Mouse (Mus musculus) neural tube, embryonic 12.5 days (tissue): Measurements from ENCODE around the gene Olfr763. TPM values are rescaled to one million over a fixed set of nuclear protein-coding genes. Genes with fewer than 3 reads are reported as not detected.
"Not testable (repeated sequence)": the region's sequence is repeated elsewhere in the genome, so short reads cannot be mapped to it uniquely, and the experiment has no call there.

Source experiments
- ATAC-seq: fragments of 200-750 bp; cut with Nextera tagmentation; 2 replicates; pipeline ENCODE4 v1.8.0; 2017; ENCODE audit warnings: low read depth, mild to moderate bottlenecking, moderate TSS enrichment, moderate library complexity; ENCODE audit not compliant: low FRiP score
- H3K27ac ChIP-seq: fragments of 300-500 bp; sonication (generic); 2 replicates; pipeline ENCODE4 v1.5.1; 2016
- H3K27me3 ChIP-seq: fragments of 300-500 bp; sonication (generic); replicated peaks from 2 replicates; pipeline ENCODE4 v1.6.1; 2016; ENCODE audit warnings: mild to moderate bottlenecking
- H3K36me3 ChIP-seq: fragments of 300-500 bp; sonication (generic); 2 replicates; pipeline ENCODE4 v1.6.1; 2016; ENCODE audit warnings: mild to moderate bottlenecking
- H3K4me1 ChIP-seq: fragments of 300-500 bp; sonication (generic); 2 replicates; pipeline ENCODE4 v1.6.1; 2016
- H3K4me2 ChIP-seq: fragments of 300-500 bp; sonication (generic); replicated peaks from 2 replicates; pipeline ENCODE4 v1.6.1; 2016; ENCODE audit warnings: mild to moderate bottlenecking
- H3K4me3 ChIP-seq: fragments of 300-500 bp; sonication (generic); 2 replicates; pipeline ENCODE4 v1.5.1; 2016
- H3K9ac ChIP-seq: fragments of 300-500 bp; sonication (generic); 2 replicates; pipeline ENCODE4 v1.6.1; 2016; ENCODE audit warnings: mild to moderate bottlenecking
- H3K9me3 ChIP-seq: fragments of 300-500 bp; sonication (generic); 2 replicates; pipeline ENCODE4 v1.6.1; 2016; ENCODE audit warnings: mild to moderate bottlenecking
- WGBS: fragments of 180-500 bp; shearing (Covaris S2); methylation state at CpG from one replicate; pipeline ENCODE4 v1.1.7; 2016; 5-methylcytosine and 5-hydroxymethylcytosine counted together
- polyA plus RNA-seq: library from polyadenylated mRNA; unstranded; fragments of >200 nt; fragmentation: Nextera tagmentation; extraction: Ambion mirVana; gene quantifications from 2 replicates; pipeline ENCODE4 v1.2.1, GENCODE M21; 2016

Olfr763 gene
- polyA plus RNA-seq, 1 experiment from 2014 or later = not detected

- no peak overlapping the region for H3K9ac ChIP-seq
- 97% methylated on average over 1 of the region's 1 CpGs for WGBS
- no peaks in the 10 kb centered on the region for H3K27me3 ChIP-seq
- H3K4me3 ChIP-seq = no peak overlapping the region
- H3K4me1 ChIP-seq = no peaks in the 10 kb centered on the region
- no peak overlapping the region for H3K4me2 ChIP-seq
- H3K9me3 ChIP-seq = no peaks in the 10 kb centered on the region
- no peaks in the 10 kb centered on the region for H3K36me3 ChIP-seq
- no peak overlapping the region for H3K27ac ChIP-seq
- ATAC-seq = no peak
These were observed 14.8 kb upstream of the Olfr763 start for GRCm38 (mm10) chr10:128995796-128996195.

DNA sequence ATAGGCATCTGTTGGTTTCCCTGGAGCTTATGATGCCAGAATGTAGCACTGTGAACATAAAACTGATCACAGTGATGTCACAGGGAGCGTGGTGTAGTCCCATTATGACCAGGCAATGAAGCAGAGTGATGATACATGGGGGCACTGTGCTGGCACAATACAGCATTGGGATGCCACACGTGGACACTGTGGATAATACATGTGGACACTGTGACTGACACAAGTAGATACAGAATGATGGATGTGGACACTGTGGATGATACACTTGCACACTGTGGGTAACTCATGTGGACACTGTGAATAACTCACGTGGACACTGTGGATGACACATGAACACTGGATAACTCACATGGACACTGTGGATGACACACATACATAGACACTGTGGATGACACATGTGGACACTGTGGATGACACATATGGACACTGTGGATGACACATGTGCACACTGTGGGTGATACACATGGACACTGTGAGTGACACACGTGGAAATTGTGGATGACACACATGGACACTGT is 14.0 kb upstream of the Olfr763 start:
- ATAC-seq = no peak
- Histone ChIP-seq H3K9me3 (no peaks in the 10 kb centered on the region), H3K27ac (no peak overlapping the region), H3K4me1 (no peaks in the 10 kb centered on the region), H3K27me3 (no peaks in the 10 kb centered on the region), H3K9ac (no peak overlapping the region), H3K4me3 (no peak overlapping the region), H3K36me3 (no peaks in the 10 kb centered on the region), H3K4me2 (no peak overlapping the region)
- WGBS = 83% methylated on average over 4 of the region's 4 CpGs

DNA sequence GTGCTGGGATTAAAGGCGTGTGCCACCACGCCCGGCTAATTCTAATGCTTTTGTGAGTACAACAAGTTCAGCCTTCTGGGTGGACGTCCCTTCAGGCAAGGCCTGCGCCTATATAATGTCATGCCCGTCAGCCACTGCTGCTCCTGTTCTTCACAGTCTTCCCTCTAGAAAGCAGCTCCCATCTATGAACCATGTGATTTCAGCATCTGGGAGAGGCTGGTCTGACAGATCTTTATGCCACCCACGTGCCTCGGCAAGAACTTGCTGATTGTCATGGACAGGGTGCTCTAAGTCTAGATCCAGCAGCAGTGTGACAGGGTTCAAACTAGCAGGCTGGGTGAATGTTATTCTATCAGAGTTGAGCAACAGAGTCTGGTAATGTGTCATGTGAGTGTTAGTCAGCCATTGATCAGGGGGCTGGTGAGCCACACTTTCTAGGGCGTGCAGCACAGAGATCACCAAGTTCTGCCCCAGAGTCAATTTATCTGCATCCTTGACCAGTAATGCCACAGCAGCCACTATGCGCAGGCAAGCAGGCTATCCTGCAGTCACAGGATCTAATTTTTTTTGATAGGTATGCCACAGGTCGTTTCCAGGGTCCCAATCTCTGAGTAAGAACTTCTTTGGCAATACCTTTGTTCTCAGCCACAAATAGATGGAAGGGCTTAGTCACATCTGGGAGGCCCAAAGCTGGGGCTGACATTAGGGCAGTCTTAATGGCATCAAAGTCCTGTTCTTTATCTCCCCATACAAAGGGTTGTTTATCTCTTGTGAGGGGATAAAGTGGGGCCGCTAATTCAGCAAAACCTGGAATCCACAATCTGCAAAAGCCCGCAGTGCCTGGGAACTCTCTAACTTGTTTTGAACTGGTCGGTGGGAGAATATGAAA is 6.3 kb upstream of the Olfr763 start:
- Histone ChIP-seq H3K4me1 (no peaks in the 10 kb centered on the region), H3K27me3 (no peaks in the 10 kb centered on the region), H3K36me3 (no peaks in the 10 kb centered on the region), H3K4me2 (no peak overlapping the region), H3K9me3 (0 out of 2 replicates have a peak, but pooled peaks cover 5% of the 10 kb centered on the region), H3K4me3 (no peak overlapping the region), H3K27ac (no peak overlapping the region), H3K9ac (no peak overlapping the region)
- 87% methylated on average over 14 of the region's 14 CpGs for WGBS
- no peak for ATAC-seq

DNA sequence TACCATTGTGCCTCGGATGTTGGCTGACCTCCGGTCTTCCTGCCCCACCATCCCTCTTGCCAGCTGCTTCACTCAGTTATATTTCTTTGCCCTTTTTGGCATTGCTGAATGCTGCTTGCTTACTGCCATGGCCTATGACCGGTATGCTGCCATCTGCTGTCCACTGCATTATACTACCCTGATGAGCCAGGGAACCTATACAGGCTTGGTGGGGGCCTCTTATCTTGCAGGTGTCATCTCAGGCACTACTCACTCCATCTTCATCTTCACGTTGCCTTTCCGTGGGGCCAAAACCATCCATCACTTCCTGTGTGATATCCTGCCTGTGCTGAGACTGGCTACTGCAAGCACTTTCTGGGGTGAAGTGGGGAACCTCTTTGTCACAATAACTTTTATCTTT is 920 bp downstream of the Olfr763 start:
- not testable (repeated sequence) for H3K4me3 ChIP-seq, H3K9ac ChIP-seq, H3K4me1 ChIP-seq, H3K9me3 ChIP-seq, H3K27me3 ChIP-seq, H3K36me3 ChIP-seq, H3K27ac ChIP-seq, H3K4me2 ChIP-seq
- 54% methylated on average over 2 of the region's 5 CpGs for WGBS
- peak; percentile 13; the same call in 1 of the 2 replicates for ATAC-seq

DNA sequence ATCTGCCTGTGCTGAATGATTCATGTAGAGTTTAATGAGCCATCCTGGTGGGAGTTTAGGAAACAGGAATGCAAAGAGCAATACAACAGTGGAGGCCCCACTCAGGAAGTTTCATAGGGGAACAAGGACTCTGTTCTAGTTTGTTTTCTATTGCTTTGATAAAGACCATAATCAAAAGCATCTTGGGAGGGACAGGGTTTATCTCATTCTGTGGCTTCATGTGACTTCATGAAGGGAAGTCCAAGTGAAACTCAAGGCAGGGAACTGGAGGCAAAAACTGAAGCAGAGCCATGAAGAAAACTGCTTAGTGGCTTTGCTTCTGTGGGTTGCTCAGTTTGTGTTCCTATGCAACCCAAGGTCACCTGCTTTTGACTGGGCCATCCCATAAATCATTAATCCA is 3.9 kb downstream of the Olfr763 start:
- ATAC-seq = no peak
- H3K27ac ChIP-seq = no peak overlapping the region
- no peak overlapping the region for H3K4me2 ChIP-seq
- no peaks in the 10 kb centered on the region for H3K9me3 ChIP-seq
- no peaks in the 10 kb centered on the region for H3K4me1 ChIP-seq
- H3K9ac ChIP-seq = no peak overlapping the region
- H3K4me3 ChIP-seq = no peak overlapping the region
- H3K27me3 ChIP-seq = no peaks in the 10 kb centered on the region
- no peaks in the 10 kb centered on the region for H3K36me3 ChIP-seq

- Histone ChIP-seq H3K9me3 (no peaks in the 10 kb centered on the region), H3K4me1 (no peaks in the 10 kb centered on the region), H3K9ac (no peak overlapping the region), H3K27me3 (no peaks in the 10 kb centered on the region), H3K36me3 (no peaks in the 10 kb centered on the region), H3K27ac (no peak overlapping the region), H3K4me3 (no peak overlapping the region), H3K4me2 (no peak overlapping the region)
- ATAC-seq = no peak
These were observed 12.7 kb downstream of the Olfr763 start for GRCm38 (mm10) chr10:129023319-129023718.

DNA sequence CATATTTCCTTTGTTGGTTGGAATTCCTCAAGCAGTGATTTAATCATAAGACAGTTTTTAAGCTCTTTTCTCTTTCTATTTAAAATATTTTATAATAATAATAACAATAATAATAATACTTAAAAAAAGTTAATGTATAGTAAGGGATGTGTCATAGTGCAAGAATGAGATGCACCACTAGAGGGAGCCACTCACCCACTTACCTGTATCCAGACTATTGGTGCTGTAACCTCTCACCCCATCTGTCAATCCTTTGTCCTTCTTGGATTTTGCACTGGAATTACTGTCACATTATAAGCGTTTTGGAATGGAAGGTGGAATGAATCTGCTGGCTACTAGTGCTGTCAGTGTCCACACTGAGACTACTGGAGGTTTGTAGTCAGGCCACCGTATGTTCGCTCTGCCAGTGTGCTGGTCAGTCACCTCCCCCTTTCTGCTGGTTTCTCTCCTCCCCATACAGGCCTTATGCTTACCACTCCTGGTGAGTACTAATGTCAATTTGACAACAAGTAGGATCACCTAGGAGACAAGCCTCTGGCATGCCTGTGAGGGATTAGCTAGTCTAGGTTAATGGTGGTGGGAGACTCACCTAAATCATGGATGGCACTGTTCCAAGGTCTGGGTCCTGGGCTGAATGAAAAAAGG is 15.5 kb downstream of the Olfr763 start:
- H3K36me3 ChIP-seq = no peaks in the 10 kb centered on the region
- peak; percentile 77 for ATAC-seq
- 66% methylated on average over 3 of the region's 3 CpGs for WGBS
- no peak overlapping the region for H3K27ac ChIP-seq
- H3K4me2 ChIP-seq = no peak overlapping the region
- no peak overlapping the region for H3K9ac ChIP-seq
- H3K9me3 ChIP-seq = no peaks in the 10 kb centered on the region
- H3K4me3 ChIP-seq = no peak overlapping the region
- no peaks in the 10 kb centered on the region for H3K27me3 ChIP-seq
- no peaks in the 10 kb centered on the region for H3K4me1 ChIP-seq

- Histone ChIP-seq H3K9ac (no peak overlapping the region), H3K4me3 (no peak overlapping the region), H3K9me3 (no peaks in the 10 kb centered on the region), H3K4me2 (no peak overlapping the region), H3K27ac (no peak overlapping the region), H3K4me1 (no peaks in the 10 kb centered on the region), H3K36me3 (no peaks in the 10 kb centered on the region), H3K27me3 (no peaks in the 10 kb centered on the region)
- no peak for ATAC-seq
- 79% methylated on average over 2 of the region's 2 CpGs for WGBS
These were observed 17.8 kb downstream of the Olfr763 start for GRCm38 (mm10) chr10:129028343-129028742.

DNA sequence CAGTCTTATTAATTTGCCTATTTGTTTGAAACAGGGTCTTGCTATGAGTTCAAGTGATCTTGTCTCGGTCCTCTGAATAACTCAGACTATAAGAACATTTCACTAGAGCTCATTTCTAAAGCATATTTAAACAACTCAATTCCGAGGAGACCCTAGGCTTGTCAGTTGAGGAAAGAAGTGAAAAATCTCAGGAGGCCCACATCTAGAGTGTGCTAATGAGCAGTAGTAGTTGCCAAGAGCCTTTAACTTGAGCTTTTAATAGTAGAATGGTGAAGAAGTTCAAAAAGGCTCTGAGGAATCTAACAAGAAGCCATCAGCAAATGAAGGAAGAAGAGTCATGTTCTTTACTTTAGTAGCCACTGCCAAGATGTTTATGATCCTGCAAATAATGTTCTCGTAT is 29.2 kb downstream of the Olfr763 start, which contains the start of gene Olfr764-ps1:
Gene Olfr764-ps1, minus strand, starts transcription at position 101 of the 400 bp plus-strand sequence.
- Histone ChIP-seq H3K36me3 (no peaks in the 10 kb centered on the region), H3K4me3 (no peak within 1 kb of the TSS), H3K9me3 (no peaks in the 10 kb centered on the region), H3K27me3 (no peaks in the 10 kb centered on the region), H3K4me1 (no peaks in the 10 kb centered on the region), H3K4me2 (no peak within 1 kb of the TSS), H3K9ac (no peak within 1 kb of the TSS), H3K27ac (no peak within 1 kb of the TSS)
- no peak for ATAC-seq
- WGBS = 84% methylated on average over 3 of the region's 3 CpGs

- not testable (repeated sequence) for H3K4me1 ChIP-seq, H3K36me3 ChIP-seq, H3K27me3 ChIP-seq, H3K4me3 ChIP-seq, H3K4me2 ChIP-seq, ATAC-seq, H3K9me3 ChIP-seq, H3K9ac ChIP-seq, H3K27ac ChIP-seq
These were observed 39.3 kb downstream of the Olfr763 start, which contains the start of gene Olfr765 for GRCm38 (mm10) chr10:129049898-129050297. Olfr765 (minus strand) TSS chr10:129049998.
